Mouse (Mus musculus) limb, embryonic 11.5 days (tissue): ENCODE results near the gene Nox3. TPM values are rescaled to one million over a fixed set of nuclear protein-coding genes. Genes with fewer than 3 reads are reported as not detected.

ENCODE experiments used
- ATAC-seq: fragments of 200-750 bp; cut with Nextera tagmentation; 2 replicates; pipeline ENCODE4 v1.8.0; 2017; ENCODE audit warnings: low read depth; ENCODE audit not compliant: insufficient number of reproducible peaks, low FRiP score, low TSS enrichment
- DNase-seq: peaks from one replicate; pipeline ENCODE4 v3.0.0-alpha.2; 2015; ENCODE audit warnings: low spot score
- H3K27ac ChIP-seq: fragments of 300-500 bp; sonication (generic); replicated peaks from 2 replicates; pipeline ENCODE4 v1.5.1; 2014; ENCODE audit warnings: low read depth, mild to moderate bottlenecking, low read length
- H3K27me3 ChIP-seq: fragments of 300-500 bp; sonication (generic); 2 replicates; pipeline ENCODE4 v1.6.1; 2014; ENCODE audit warnings: mild to moderate bottlenecking, low read length, mixed read lengths; ENCODE audit not compliant: control insufficient read depth, insufficient read depth
- H3K36me3 ChIP-seq: fragments of 300-500 bp; sonication (generic); 2 replicates; pipeline ENCODE4 v1.6.1; 2014; ENCODE audit warnings: mild to moderate bottlenecking, low read length, moderate library complexity, mixed read lengths; ENCODE audit not compliant: control insufficient read depth, insufficient read depth
- H3K4me1 ChIP-seq: fragments of 300-500 bp; sonication (generic); 2 replicates; pipeline ENCODE4 v1.6.1; 2014; ENCODE audit warnings: low read length, mixed read lengths; ENCODE audit not compliant: control insufficient read depth, insufficient read depth
- H3K4me2 ChIP-seq: fragments of 300-500 bp; sonication (generic); 2 replicates; pipeline ENCODE4 v1.6.1; 2014; ENCODE audit warnings: low read depth, mild to moderate bottlenecking, moderate library complexity; ENCODE audit not compliant: severe bottlenecking
- H3K4me3 ChIP-seq: fragments of 300-500 bp; sonication (generic); 2 replicates; pipeline ENCODE4 v1.5.1; 2014; ENCODE audit warnings: low read depth, low read length
- H3K9ac ChIP-seq: fragments of 300-500 bp; sonication (generic); 2 replicates; pipeline ENCODE4 v1.6.1; 2014; ENCODE audit warnings: mild to moderate bottlenecking, low read length
- H3K9me3 ChIP-seq: fragments of 300-500 bp; sonication (generic); 2 replicates; pipeline ENCODE4 v1.6.1; 2016; ENCODE audit warnings: low read length; ENCODE audit not compliant: control insufficient read depth
- WGBS: fragments of 180-500 bp; shearing (Covaris S2); extraction: QIAGEN DNeasy Blood & Tissue Kit; methylation state at CpG from one replicate; pipeline ENCODE4 v1.1.7; 2014; 5-methylcytosine and 5-hydroxymethylcytosine counted together
- polyA plus RNA-seq: library from polyadenylated mRNA; unstranded; fragments of >200 nt; fragmentation: Nextera tagmentation; extraction: Ambion mirVana; gene quantifications from 2 replicates; pipeline ENCODE4 v1.2.1, GENCODE M21; 2014

Nox3 gene
- polyA plus RNA-seq, 1 experiment from 2014 or later, result not detected

DNA sequence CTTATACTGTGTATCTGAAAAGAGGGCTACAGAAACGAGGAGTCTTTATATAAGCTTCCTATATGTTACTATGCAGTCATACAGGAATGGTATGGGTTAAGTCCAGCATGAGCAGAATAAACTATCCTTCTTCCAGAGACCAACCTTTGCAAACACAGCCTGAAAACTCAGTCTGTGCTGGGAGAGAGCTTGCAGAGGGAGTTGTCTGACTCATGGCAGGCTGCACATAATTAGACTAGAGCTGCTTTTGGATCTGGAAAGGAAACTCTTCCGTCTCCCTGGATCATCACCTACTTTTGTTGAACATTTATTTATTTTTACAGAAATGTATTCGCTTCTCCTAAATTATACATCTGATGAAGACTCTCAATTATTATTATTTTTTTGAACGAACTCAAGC lies 26.8 kb downstream of the Nox3 start:
- Histone ChIP-seq H3K27ac (no peak overlapping the region), H3K4me3 (no peak overlapping the region), H3K36me3 (no peaks in the 10 kb centered on the region), H3K9ac (no peak overlapping the region), H3K4me2 (no peak overlapping the region), H3K9me3 (no peaks in the 10 kb centered on the region), H3K27me3 (no peaks in the 10 kb centered on the region), H3K4me1 (no peaks in the 10 kb centered on the region)
- WGBS, result 85% methylated on average over 4 of the region's 4 CpGs
- DNase-seq (no peak), ATAC-seq (no peak)

DNA sequence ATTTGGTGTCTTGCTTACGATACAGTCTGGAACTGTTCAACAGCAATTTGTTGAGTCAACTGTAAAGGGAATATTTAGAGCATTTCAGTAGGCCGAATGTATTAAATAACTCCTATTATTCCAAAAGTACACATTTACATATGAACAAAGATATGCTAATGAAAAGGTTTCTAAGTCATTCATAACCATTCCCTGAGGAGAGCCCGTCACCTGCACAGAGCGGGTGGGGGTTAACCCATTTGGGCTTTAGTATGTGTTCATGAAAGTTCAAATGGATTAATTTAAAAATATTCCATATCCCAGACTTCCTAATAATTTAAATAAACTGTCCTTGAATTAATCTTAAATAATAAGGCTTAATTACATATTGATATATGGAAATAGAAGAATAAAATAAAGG lies 28.8 kb downstream of the Nox3 start:
- Histone ChIP-seq H3K4me1 (no peaks in the 10 kb centered on the region), H3K9me3 (no peaks in the 10 kb centered on the region), H3K4me3 (no peak overlapping the region), H3K27ac (no peak overlapping the region), H3K36me3 (no peaks in the 10 kb centered on the region), H3K4me2 (no peak overlapping the region), H3K9ac (no peak overlapping the region), H3K27me3 (no peaks in the 10 kb centered on the region)
- ATAC-seq (no peak), DNase-seq (no peak)
- WGBS, result 93% methylated on average over 4 of the region's 4 CpGs

DNA sequence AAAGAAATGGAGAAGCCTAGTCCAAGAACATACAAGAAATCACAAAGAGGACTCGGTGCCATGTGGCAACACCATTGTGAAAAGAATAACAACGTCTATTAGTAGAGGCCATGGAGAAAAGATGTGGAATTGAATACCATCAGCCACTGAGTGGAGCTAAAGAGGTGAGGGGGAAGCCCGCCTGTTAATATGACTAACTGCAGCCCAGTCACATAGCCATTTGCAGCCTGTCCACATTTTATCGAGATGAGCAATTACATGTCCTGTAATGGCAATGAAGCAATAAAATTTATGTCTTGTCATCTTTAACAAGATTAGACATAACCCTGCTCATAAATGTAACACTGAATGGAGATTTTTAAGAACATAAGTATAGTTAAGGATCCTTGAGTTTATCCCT lies 30.7 kb downstream of the Nox3 start:
- no peak for DNase-seq
- no peak overlapping the region for H3K27ac ChIP-seq
- ATAC-seq, result no peak
- no peak overlapping the region for H3K4me3 ChIP-seq
- H3K4me2 ChIP-seq, result no peak overlapping the region
- H3K9ac ChIP-seq, result no peak overlapping the region
- H3K9me3 ChIP-seq, result no peaks in the 10 kb centered on the region
- no peaks in the 10 kb centered on the region for H3K36me3 ChIP-seq
- 78% methylated on average over 4 of the region's 4 CpGs for WGBS
- no peaks in the 10 kb centered on the region for H3K4me1 ChIP-seq
- no peaks in the 10 kb centered on the region for H3K27me3 ChIP-seq

DNA sequence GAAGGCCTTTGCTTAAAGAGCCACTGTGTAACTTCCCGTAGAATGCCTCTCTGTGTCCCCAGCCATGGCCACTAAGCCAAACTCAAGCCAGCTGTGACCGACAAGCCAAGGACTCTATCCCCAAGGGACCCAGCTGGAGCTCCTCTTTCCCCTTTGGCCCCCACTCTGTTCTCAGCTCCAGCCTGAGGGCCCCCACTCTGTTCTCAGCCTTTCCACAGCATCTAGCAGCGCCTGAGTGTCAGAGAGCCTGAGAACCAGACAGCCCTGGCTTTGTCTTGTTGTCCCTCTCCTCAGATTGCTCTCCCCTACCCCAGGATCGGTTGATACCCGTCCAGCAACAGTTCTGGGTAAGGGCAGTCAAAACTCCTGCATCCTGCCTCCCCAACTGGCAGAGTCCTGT lies 36.6 kb downstream of the Nox3 start:
- no peaks in the 10 kb centered on the region for H3K9me3 ChIP-seq
- no peaks in the 10 kb centered on the region for H3K36me3 ChIP-seq
- no peaks in the 10 kb centered on the region for H3K27me3 ChIP-seq
- no peak overlapping the region for H3K27ac ChIP-seq
- no peak overlapping the region for H3K4me2 ChIP-seq
- H3K4me1 ChIP-seq, result no peaks in the 10 kb centered on the region
- no peak overlapping the region for H3K4me3 ChIP-seq
- H3K9ac ChIP-seq, result no peak overlapping the region
- DNase-seq (no peak), ATAC-seq (no peak)
- 88% methylated on average over 5 of the region's 5 CpGs for WGBS

DNA sequence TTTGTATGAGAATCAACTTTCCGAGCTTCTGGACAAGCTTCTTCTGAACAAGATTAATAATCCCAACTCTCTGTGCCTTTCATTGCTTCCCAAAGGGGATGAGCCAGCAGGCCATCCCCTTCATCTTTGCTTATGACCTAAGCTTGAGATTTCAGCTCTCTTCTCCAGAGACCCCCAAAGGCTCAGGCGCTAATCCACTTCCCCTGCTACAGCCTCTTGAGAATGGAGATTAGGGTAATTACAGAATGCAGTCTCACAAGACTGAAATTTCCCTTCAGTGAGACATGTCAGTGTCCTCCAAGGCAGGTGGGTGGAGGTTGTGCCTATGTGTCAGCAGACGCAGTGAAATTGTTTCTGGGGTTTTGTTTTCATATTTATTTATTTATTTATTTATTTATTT lies 45.7 kb downstream of the Nox3 start:
- H3K27ac ChIP-seq, result no peak overlapping the region
- no peak for ATAC-seq
- H3K4me1 ChIP-seq, result no peaks in the 10 kb centered on the region
- no peaks in the 10 kb centered on the region for H3K36me3 ChIP-seq
- no peak overlapping the region for H3K4me3 ChIP-seq
- WGBS, result 61% methylated on average over 3 of the region's 3 CpGs
- H3K4me2 ChIP-seq, result no peak overlapping the region
- H3K9ac ChIP-seq, result no peak overlapping the region
- no peaks in the 10 kb centered on the region for H3K9me3 ChIP-seq
- no peak for DNase-seq
- H3K27me3 ChIP-seq, result no peaks in the 10 kb centered on the region

DNA sequence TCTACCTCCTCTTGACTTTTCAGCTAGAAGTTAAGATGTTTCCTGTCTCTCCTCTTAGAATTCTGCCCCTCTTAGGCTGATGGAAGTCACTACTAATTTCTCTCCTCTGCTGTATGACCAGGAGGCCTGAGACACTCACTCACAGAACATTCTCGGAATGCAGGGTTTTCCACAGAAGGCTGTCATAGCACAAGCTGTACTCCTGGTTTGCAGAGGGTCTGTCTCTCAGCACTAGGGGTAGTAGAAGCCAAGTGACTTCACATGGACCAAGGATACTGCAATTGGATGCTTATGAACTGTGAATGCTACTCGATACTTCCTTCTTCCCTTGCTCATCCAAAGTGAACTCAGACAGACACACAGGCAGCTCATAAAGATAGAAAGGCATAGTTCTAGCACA lies 52.5 kb downstream of the Nox3 start:
- Histone ChIP-seq H3K9me3 (no peaks in the 10 kb centered on the region), H3K36me3 (no peaks in the 10 kb centered on the region), H3K27ac (no peak overlapping the region), H3K4me2 (no peak overlapping the region), H3K9ac (no peak overlapping the region), H3K4me1 (no peaks in the 10 kb centered on the region), H3K27me3 (no peaks in the 10 kb centered on the region), H3K4me3 (no peak overlapping the region)
- DNase-seq, result no peak
- WGBS, result 85% methylated on average over 2 of the region's 2 CpGs
- ATAC-seq, result no peak

DNA sequence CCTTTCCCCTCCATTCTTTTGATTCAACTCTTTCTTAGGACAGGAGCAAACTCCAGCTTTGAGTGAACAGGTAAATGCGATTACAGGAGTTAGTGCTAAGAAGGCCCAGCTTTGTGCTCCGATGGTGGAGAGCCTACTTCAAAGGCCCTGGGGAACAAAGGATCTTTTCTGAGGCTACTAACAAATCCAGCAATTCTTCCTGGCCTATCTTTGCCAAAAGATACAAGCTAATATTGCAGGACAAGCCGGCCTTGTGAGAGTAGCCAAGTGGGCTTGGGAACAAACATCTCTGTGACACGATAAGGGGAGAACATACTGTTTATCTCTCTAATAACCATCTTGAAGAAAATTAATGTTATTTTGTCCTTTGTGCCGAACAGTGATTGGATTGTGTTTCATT lies 54.6 kb downstream of the Nox3 start:
- no peaks in the 10 kb centered on the region for H3K27me3 ChIP-seq
- H3K4me2 ChIP-seq, result no peak overlapping the region
- H3K36me3 ChIP-seq, result no peaks in the 10 kb centered on the region
- no peak overlapping the region for H3K9ac ChIP-seq
- no peak overlapping the region for H3K27ac ChIP-seq
- H3K9me3 ChIP-seq, result no peaks in the 10 kb centered on the region
- H3K4me3 ChIP-seq, result no peak overlapping the region
- no peak for ATAC-seq
- DNase-seq, result no peak
- H3K4me1 ChIP-seq, result no peaks in the 10 kb centered on the region
- 69% methylated on average over 5 of the region's 5 CpGs for WGBS

DNA sequence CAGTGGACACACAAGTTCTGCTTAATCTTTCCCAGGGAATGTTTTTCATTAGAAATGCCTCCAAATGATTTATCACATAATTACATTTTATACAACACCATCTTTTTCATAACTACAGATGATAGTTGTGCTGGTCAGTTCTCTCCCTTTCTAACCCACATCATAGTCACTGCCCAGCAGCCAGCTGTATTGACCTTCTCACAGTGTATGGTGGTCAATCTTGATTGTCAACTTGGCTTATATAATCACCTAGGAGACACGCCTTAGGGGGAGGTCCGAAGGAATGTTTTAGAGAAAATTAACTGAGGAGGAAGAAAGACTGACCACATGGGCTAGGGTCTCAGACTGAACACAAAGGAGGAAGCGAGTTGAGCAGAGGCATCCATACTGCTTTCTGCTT lies 57.3 kb downstream of the Nox3 start:
- Histone ChIP-seq H3K4me2 (no peak overlapping the region), H3K9ac (no peak overlapping the region), H3K36me3 (no peaks in the 10 kb centered on the region), H3K4me3 (no peak overlapping the region), H3K4me1 (no peaks in the 10 kb centered on the region), H3K27me3 (no peaks in the 10 kb centered on the region), H3K27ac (no peak overlapping the region), H3K9me3 (no peaks in the 10 kb centered on the region)
- WGBS, result 60% methylated on average over 3 of the region's 3 CpGs
- DNase-seq (no peak), ATAC-seq (no peak)

DNA sequence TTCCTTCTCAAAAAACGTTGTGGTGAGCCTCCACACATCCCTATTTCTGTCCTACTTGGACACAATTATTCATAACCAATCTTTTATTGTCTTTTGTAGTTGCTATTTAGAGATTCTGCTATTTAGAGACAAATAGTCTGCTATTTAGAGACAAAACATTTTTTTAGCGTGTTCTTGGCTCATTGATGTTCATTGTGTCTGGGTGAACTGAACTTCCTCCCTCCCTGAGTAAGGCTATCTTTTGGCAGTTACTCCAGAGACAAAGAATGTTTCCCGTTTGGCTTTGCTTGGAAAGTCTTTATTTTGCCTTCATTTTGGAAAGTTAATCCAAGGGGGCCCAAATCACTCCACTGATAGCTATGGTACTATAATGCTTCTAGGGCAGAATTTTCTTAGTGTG lies 63.6 kb downstream of the Nox3 start:
- Histone ChIP-seq H3K27me3 (no peaks in the 10 kb centered on the region), H3K4me2 (no peak overlapping the region), H3K27ac (no peak overlapping the region), H3K36me3 (no peaks in the 10 kb centered on the region), H3K4me3 (no peak overlapping the region), H3K9me3 (no peaks in the 10 kb centered on the region), H3K4me1 (no peaks in the 10 kb centered on the region), H3K9ac (no peak overlapping the region)
- ATAC-seq (no peak), DNase-seq (no peak)
- 66% methylated on average over 3 of the region's 3 CpGs for WGBS
